Mouse (Mus musculus): ENCODE measurements at regions not wholly inside any gene's neighbourhood (a gene's known extent, or its start where the extent isn't known, plus 50 kb on each side); places are given as distances from the start of the nearest gene placed in this dataset.

DNA sequence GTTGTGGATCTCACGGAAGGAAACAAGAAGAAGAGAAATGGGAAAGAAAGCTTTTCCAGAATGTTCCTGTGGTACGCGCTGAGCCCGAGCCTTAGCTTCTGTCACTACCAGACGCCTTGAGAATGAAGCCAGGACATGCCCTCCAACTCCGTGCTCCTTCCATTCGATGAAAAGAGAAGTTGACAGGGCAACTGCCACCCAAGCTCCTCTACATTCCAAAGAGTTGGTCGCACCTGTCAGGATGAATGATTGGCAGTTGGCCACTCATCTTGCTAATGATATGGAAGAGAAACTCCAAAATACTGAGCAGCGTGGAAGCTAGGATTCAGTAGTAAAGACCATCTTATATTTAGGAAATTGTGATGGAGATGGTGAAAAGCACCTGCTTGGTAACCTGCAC lies 799.5 kb downstream of the Robo1 start:
- Histone ChIP-seq H3K4me2 (replicated peaks) (no peak overlapping the region), H3K27ac (replicated peaks) (no peak overlapping the region)
- 0 out of 2 replicates have a peak, but pooled peaks have one; percentile 23 for ATAC-seq (ENCODE audit: low FRiP score, low read depth)

DNA sequence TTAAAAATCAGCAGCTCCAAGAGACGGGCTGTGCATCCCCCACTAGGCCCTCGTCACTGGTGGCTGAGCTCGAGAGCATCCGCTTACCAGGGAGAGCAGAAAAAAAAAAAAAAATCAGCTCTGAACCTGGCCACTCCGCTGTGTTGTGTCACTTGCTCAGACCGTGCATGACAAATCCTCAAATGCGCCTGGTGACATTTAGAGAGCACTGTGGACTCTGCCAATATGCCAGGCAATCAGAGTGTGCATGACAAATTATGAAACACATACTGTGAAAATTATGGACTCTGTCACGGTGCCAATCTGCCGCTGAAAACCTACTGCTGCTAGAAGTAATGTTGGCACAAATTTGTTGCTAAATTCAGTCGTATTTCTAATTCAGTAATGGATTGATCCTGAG lies 797.4 kb downstream of the Robo1 start:
- no peaks in the 10 kb centered on the region for H3K36me3 ChIP-seq
- H3K4me1 ChIP-seq, result peaks cover 3% of the 10 kb centered on the region; the same call in 1 of the 2 replicates
- WGBS, result 60% methylated on average over 10 of the region's 10 CpGs
- no peak overlapping the region for H3K4me3 ChIP-seq
- ATAC-seq (ENCODE audit: low FRiP score, low read depth), result 0 out of 2 replicates have a peak, but pooled peaks have one; percentile 51
- H3K27me3 ChIP-seq, result no peaks in the 10 kb centered on the region
- H3K9me3 ChIP-seq, result no peaks in the 10 kb centered on the region
- H3K9ac ChIP-seq (replicated peaks), result no peak overlapping the region
- H3K4me2 ChIP-seq (replicated peaks), result no peak overlapping the region
- no peak overlapping the region for H3K27ac ChIP-seq (replicated peaks)

More for the DNA sequence above, 799.5 kb downstream of the Robo1 start:
- Histone ChIP-seq H3K9me3 (no peaks in the 10 kb centered on the region), H3K27me3 (no peaks in the 10 kb centered on the region), H3K36me3 (no peaks in the 10 kb centered on the region), H3K4me3 (no peak overlapping the region), H3K4me1 (peaks cover 3% of the 10 kb centered on the region; the same call in 1 of the 2 replicates), H3K9ac (replicated peaks) (no peak overlapping the region)
- WGBS, result 84% methylated on average over 9 of the region's 9 CpGs

DNA sequence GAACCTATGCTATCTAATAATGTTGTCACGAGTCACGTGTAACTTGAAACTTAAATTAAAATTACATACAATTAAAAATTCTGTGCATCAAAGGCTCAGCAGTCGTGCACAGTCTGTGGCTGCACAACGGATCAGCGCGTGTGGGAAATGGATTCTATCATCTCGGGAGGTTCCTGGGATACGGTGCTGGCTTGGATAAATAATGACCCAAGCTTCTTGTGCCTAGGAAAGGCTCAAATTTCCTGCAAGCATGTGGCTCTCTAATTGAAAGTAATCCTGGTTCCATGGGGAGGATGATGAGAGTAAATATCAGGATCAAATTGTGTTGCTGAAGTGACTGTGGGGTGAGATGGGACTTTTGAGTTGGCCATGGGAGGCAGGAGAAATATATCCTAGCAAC lies 792.2 kb downstream of the Robo1 start:
- Histone ChIP-seq H3K9me3 (no peaks in the 10 kb centered on the region), H3K4me3 (no peak overlapping the region), H3K9ac (replicated peaks) (no peak overlapping the region), H3K4me2 (replicated peaks) (no peak overlapping the region), H3K27ac (replicated peaks) (no peak overlapping the region), H3K4me1 (peaks cover 14% of the 10 kb centered on the region; the same call in 1 of the 2 replicates), H3K27me3 (no peaks in the 10 kb centered on the region), H3K36me3 (no peaks in the 10 kb centered on the region)
- no peak for ATAC-seq (ENCODE audit: low FRiP score, low read depth)
- 71% methylated on average over 8 of the region's 8 CpGs for WGBS

DNA sequence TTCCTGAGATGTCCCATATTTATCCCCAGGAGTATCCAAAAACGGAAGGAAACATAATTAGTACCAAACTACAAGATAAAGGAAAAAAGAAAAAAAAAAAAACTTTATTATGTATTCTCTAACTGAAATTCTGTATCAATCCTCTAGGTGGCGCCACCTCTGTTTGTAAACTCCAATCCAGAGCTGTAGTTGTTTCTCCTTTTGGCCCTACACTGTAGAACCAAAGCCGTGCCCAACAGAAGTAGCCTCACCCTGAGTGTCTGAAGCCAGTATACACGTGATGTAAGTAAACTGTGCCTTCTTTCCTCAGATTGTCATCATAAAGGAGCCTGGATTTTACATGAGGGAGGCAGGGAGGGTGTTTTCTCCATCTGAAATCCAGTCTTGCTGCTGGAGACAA lies 790.7 kb downstream of the Robo1 start:
- 0 out of 2 replicates have a peak, but pooled peaks have one; percentile 53 for ATAC-seq (ENCODE audit: low FRiP score, low read depth)
- WGBS, result 22% methylated on average over 4 of the region's 4 CpGs

DNA sequence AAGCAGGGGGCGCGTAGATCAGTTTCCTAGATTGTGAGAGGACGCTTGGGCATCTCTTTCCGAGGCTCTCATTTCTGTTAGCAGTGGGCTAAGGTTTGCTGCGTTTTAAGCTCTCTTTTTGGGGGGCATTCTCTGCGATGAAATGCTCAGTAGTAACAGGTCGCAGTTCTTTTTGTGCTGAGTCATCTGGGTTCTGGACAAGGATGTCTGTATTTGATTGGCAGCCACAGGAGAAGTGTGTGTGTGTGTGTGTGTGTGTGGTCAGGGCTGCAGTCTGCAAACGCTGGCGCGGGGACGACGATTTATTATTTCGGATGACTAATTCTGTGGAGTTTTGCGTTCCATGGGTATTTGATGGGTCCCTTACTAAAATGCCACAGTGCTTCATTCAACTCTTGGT lies 789.1 kb downstream of the Robo1 start:
- no peak overlapping the region for H3K27ac ChIP-seq (replicated peaks)

More for the DNA sequence above, 790.7 kb downstream of the Robo1 start:
- Histone ChIP-seq H3K4me1 (peaks cover 11% of the 10 kb centered on the region; the same call in 1 of the 2 replicates), H3K4me2 (replicated peaks) (no peak overlapping the region), H3K36me3 (no peaks in the 10 kb centered on the region), H3K27ac (replicated peaks) (no peak overlapping the region), H3K9me3 (no peaks in the 10 kb centered on the region), H3K9ac (replicated peaks) (no peak overlapping the region), H3K27me3 (no peaks in the 10 kb centered on the region), H3K4me3 (no peak overlapping the region)

DNA sequence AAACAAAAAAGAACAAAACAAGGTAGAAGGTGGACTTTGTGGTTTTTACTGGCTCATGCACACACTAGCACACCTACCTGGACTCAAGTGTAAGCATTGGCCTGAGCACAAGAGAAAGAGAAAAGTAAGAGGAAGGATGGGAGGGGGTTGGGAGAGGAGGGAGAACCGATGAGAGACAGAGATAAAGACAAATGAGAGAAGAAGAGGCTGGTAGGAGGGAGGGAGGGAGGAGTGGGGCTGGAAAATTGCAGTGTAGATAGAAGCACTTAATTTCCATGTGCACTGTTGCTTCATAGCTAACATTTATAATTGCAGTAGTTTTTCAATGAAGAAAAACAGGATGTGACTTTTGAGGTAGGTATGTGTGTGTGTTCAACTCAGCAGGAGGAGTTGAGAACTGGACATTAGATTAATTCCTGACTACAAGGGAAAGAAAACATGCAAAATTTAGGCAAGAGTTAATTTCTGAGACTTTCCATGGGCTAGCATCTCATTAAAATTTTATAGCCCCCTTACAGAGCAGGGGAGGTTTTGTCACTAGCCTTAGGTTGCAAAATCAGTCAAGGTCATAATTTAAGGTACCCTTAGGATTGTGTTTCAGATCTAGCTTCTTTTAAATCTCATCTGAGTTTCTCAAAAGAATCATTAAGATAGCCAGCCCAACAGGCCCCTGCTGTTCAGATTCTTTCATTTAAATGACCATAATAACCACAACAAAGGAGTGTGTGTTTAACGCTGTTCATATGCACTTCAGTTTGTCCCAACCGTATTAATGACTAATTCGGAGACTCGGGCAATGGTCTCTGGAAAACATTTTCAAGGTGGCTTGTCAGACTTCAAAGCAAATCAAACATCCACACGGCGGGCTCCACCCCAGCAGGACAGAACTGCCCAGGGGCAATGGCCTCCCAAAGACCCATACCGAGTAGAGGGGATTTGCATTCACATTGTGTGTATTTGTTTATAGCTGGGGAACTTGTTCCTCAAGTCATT lies 788.3 kb downstream of the Robo1 start:
- Histone ChIP-seq H3K36me3 (no peaks in the 10 kb centered on the region), H3K4me3 (no peak overlapping the region), H3K4me2 (replicated peaks) (peak overlapping the region; percentile 27), H3K4me1 (peaks cover 11% of the 10 kb centered on the region; the same call in 1 of the 2 replicates), H3K27me3 (no peaks in the 10 kb centered on the region), H3K9ac (replicated peaks) (no peak overlapping the region), H3K9me3 (no peaks in the 10 kb centered on the region), H3K27ac (replicated peaks) (no peak overlapping the region; the same call in 1 of the 2 replicates)
- 7% methylated on average over 8 of the region's 8 CpGs for WGBS
- peak; percentile 77 for ATAC-seq (ENCODE audit: low FRiP score, low read depth)

More for the DNA sequence above, 789.1 kb downstream of the Robo1 start:
- Histone ChIP-seq H3K4me2 (replicated peaks) (peak overlapping the region; percentile 27; the same call in 1 of the 2 replicates), H3K9me3 (no peaks in the 10 kb centered on the region), H3K4me1 (peaks cover 11% of the 10 kb centered on the region; the same call in 1 of the 2 replicates), H3K36me3 (no peaks in the 10 kb centered on the region), H3K9ac (replicated peaks) (no peak overlapping the region), H3K4me3 (no peak overlapping the region), H3K27me3 (no peaks in the 10 kb centered on the region)
- WGBS, result 21% methylated on average over 14 of the region's 14 CpGs
- no peak for ATAC-seq (ENCODE audit: low FRiP score, low read depth)

Data from midbrain, embryonic 12.5 days (tissue).